Mouse (Mus musculus): ENCODE data around the gene Pi4kb.
"Not testable (repeated sequence)": the region's sequence is repeated elsewhere in the genome, so short reads cannot be mapped to it uniquely, and the experiment has no call there.

Pi4kb gene

DNA sequence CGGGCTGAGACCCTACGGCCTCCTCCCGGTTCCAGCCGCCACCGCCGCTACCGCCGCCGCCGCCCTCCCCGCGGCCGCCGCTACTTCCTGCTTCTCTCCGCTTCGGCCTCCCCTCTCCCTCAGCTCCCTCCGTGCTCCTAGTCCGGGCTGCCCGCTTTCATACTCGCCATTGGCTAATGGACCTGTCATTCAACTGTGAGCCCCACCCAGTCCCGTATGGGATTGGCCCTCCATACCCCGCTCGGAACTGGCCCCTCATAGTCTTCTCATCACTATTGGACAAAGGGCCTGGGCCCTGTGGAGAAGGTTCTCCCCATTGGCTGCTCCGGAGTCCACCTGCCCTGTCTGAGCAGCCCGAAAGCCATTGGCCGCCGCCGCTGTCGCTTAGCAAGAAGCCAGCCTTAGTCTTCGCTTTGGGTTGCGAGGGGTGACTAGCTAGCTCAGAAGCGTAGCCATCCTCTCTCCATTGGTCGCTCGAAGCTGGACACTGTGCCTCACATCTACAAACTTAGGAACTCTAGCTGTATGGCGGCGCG, 40.9 kb downstream of the Pi4kb start, which contains the start of gene Zfp687:
Zfp687 (minus strand) TSS at position 112 of the 536 bp plus-strand sequence.
- DNase-seq (ENCODE audit: low read depth): peak; percentile 98

DNA sequence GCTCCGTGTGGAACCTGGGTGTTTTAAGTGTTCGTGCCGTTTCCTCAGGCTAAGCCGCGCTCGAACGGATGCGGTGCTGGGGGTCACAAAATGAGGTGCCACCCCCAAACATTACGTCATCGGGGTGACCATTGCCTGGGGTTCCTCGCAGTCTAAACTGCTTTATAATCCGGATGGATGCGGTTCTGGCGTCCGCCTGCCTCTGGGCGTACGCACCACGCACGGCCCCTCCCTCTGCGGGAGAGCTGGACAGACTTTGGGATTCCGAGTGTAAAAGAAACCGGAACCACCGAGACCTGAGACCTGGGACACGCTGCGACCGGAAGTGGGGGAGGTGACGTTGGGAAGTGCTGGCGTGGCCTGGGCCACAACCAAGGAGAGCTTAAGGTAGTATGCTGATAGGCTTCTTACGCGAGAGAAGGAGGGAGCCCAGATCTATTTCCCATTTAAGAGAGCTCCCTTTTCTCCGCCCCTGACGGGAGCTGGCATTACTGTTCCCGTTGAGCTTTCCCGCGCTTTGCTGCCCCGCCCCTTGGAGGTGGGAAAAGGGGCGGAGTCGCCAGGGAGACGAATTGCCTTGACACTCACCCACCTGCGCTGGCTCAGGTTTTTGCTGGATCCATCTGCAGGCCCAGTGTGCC, 41.5 kb downstream of the Pi4kb start:
- DNase-seq (ENCODE audit: low read depth): peak; percentile 84

DNA sequence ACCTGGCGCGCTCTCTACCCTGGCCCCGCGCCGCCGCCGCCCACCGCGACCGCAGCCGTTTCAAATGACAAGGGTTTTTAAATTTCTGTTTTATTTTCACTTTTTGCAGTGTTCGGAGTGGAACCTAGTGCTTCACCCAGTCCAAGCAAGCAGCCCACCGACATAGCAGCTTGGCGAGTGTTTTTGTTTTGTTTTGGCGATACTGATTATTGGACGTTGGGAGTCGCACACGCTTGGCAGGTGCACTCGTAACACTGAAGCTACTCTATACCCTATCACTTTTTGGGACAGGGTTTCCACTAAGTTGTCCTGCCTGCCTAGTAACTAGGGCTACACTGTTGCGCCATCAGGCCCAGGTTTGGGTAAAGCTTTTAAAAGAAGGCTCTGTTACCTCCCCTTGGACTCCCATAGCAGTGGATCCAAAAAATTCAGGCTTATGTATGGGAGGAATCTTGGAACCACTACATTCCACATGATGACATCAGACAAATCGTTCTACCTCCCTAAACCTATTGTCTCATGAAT, 42.1 kb downstream of the Pi4kb start:
- no peak for DNase-seq (ENCODE audit: low read depth)

DNA sequence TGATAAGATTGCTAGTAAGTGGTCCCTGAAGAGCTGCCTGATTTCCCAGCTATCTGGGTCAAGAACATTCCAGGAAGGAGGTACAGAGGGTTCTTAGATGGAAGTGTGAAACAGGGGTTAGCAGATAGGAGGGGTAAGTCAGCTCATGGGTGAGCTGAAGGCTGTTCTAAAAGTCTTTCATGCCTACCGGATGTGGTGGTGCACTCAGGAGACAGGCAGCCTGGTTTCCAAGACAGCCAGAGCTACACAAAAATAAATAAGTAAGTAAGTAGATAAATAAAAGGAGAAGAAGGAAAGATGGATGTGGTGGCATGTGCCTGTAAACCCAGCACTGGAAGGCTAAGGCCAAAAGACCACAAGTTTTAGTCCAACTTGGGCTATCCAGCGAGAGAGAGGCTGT, 44.2 kb downstream of the Pi4kb start:
- DNase-seq (ENCODE audit: low read depth): no peak

DNA sequence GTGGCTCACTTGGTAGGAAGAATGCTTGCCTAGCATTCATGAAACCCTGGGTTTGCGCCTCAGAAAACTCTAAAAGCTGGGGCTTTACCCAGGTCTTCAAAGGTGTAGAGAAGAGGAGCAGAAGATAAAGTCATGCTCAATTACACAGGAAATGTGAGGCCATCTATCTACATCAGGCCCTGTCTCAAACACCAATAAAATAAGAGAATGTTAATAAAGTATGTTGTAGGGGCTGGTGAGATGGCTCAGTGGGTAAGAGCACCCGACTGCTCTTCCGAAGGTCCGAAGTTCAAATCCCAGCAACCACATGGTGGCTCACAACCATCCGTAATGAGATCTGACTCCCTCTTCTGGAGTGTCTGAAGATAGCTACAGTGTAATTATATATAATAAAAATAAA, 46.4 kb downstream of the Pi4kb start:
- not testable (repeated sequence) for DNase-seq (ENCODE audit: low read depth)

DNA sequence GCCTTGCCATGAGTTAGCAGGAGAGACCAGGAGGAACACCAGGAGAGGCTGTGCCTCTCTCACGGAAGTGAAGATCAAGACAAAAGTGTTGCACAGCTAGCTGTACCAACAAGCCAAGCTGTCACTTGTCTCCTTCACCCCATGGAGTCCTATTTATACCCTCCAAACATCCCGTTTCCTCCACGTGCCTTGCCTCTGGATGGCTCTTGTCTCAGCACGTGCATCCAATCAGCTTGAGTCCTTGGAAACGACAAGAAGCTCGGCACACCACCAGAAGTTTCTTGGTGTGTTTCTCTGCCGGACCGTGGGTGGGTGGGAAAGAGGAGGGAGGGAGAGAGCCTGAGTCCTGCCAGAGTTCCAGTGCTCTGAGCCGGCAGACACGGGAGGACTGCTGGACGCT, 50.0 kb downstream of the Pi4kb start:
- DNase-seq (ENCODE audit: low read depth): no peak

DNA sequence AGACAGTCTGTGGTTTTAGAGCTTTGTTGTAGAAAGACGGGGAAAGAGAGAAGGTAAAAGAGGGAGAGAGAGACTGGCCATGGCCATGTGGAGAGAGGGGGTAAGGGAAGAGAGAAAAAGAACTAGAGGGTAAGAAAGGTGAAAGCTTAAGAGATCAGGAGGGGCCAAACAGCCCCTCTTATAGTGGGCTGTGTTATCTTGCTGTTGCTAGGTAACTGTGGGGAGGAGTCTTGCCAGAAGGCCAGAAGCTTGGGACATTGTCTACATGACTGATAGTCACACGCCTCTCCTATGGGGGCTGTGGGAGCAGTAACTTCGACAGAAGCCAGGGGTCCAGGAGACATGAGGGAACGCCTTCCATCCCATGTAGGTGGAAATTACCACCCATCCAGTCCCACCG, 50.7 kb downstream of the Pi4kb start:
- no peak for DNase-seq (ENCODE audit: low read depth)

DNA sequence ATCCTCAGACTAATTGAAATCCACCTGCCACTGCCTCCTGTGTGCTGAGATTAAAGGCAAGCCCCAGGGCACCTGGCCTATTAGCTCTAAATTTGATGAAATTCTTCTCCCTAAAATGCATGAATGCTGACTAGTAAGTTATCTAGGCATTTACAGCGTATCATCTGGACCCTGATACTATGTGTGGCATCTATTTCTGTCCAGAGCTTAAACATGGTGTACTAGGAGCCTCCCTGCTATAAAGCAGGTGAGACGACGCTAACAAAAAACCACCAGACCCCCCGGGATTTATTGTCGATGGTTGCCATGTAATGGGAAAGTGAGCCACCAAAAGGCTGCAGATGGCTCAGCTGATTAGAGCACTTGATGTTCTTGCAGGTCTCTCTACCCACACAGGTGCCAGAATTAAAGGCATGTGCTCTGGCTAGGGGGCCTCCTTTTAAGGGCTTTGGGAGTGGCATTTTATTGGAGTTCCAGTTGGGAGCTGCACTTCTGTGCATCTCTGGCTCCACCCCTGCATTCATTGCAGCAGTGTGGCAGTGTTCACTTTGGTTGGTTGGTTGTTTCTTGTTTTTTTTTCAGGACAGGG, 52.6 kb downstream of the Pi4kb start:
- no peak for DNase-seq (ENCODE audit: low read depth)

DNA sequence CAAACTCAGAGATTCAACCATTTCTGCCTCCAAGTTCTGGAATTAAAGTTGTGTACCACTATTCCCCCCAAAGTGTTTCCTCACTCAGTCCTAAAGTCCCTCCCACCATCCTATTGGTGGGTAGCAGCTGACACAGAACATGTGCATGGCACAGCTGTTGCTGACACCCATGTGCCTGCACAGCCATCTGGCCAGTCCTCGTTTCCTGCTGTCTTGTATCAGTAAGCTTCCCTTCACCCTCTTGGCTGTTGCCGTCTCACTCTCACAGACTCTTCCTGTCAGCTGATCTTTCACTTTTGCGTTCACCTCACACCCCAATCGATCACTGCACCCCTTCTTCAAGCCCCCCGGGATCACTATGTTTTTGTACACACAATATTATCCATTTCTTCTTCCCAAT, 53.2 kb downstream of the Pi4kb start:
- no peak for DNase-seq (ENCODE audit: low read depth)

DNA sequence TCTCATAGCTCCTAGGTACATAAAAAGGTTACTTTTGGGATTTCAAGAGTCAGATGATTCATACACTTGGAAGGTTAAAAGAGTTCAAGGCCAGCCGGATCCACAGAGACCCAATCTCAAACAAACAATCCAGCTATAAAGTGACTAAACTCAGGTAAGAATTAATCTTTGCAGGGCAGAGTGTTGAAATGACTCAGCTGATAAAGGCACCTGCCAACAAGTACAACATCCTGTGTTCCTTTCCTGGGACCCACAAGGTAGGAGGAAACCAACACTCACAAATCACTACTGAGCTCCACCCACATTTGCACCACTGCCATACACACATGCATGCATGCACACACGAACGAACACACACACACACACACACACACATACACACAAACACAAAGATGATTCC, 54.1 kb downstream of the Pi4kb start:
- no peak for DNase-seq (ENCODE audit: low read depth)

DNA sequence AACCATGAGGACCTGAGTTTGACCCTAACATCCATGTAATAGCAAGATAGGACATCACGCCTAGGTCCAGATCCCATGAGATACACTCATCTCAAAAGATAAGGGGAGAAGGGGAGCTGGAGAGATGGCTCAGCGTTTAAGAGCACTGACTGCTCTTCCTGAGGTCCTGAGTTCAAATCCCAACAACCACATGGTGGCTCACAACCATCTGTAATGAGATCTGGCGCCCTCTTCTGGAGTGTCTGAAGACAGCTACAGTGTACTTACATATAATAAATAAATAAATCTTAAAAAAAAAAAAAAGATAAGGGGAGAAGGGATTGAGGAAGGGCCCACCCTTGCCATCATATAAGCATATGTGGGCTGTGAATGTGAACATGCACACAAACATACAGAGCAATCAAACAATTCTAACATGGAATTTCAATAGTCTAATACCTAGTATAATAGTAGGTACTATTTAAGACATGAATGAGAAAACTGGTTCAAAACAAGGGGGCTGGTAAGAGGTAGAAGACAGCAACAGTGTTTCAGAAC, 54.8 kb downstream of the Pi4kb start:
- not testable (repeated sequence) for DNase-seq (ENCODE audit: low read depth)

DNA sequence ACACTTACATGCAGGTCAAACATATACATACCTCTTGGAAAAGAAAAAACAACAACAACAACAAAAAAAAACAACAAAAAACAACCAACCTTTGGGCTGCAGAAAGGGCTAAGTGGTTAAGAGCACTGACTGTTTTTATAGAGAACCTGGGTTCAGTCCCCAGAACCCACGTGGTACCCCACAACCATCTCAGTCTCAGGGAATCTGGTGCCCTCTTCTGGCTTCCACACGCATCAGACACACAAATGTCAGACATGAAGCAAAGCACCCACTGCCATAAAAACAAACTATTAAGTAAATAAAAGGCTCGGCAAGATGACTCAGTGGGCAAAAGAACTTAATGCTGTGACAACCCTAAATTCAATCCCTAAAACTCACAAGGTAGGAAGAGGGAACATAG, 55.4 kb downstream of the Pi4kb start:
- no peak for DNase-seq (ENCODE audit: low read depth)

DNA sequence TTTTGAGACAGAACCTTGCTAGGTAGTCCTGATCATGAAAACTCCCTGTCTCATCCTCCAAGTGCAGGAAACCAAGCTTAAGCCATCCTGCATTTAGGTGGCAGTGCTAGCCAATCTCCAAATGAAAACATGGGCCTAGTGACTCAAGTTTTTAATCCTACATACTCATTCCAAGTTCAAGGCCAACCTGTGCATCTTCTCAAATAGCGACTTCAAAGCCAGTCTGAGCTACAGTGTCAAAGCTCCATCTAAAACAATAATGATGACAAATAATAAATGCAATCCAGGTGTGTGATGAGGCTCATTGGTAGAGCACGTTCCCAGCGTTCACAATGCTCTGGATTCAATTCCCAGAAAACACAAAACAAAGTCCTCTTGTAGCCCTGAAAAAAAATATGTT, 67.1 kb downstream of the Pi4kb start:
- no peak for DNase-seq (ENCODE audit: low read depth)

DNA sequence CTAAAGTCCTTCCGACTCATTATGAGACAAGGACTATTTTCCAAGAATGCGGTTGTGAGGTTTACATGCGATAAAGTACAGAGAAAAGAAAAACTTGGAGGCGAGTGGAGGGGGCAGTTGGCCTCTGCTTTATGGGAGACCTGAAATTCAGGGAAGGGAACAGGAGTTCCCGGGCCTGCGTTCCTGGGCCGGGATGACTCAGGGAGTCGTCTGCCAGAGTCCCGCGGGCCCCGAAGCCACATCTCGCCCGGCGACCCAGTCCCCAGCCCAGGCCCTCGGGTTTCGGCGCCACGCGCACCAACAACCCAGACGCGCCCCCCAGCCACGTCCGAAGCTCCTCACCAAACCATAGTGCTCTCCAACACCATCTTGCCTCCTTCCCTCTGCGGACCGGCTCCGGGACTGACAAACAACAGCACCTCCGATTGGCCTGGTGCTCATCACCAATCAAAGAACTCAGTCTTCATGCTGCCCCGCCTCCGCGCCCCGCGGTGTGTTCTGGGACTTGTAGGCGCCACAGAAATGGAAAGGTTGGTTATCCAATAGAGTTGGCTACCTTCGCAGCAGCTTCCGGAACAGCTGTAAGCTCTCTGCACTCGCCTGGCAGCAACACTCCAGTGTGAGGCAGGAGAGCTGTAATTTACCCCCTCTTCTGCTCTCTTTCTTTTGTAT, 67.8 kb downstream of the Pi4kb start, which contains the start of gene Psmd4:
Psmd4 (minus strand) TSS at position 449 of the 672 bp plus-strand sequence.
- DNase-seq (ENCODE audit: low read depth): peak; percentile 93

DNA sequence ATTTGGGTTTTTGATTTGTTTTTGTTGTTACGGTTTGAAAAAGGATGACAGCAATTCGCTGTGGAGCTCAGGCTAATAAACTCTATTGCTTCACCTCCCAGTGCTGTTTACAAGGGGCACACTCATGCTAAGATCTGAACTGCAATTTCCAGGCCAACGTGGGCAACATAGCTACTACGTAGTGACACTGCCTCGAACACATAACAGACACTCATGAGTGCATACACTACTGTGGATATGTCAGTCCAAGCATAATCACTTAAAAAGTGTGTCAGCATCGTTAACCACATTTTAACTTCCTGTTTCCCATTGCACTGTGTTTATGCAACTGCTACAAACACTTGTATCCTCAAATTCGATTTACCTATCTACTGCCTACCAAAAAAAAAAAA, 68.3 kb downstream of the Pi4kb start:
- DNase-seq (ENCODE audit: low read depth): no peak

DNA sequence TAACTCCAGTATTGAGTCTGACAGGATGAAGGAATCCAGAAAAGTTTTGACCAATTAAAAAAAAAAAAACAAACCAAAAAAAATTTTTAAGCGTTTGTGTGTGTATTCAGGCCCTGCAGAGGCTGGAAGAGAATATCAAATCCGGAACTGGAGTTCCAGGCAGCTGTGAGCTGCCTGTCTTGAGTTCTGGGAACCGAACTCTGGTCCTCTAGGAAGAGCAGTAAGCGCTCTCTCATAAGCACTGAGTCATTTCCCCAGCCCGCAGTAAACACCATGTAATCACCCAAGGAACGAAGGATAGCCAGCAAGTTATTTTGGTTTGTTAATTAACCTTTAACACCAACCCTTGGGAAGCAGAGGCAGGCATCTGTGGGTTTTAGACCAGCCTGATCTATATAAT, 68.7 kb downstream of the Pi4kb start:
- DNase-seq (ENCODE audit: low read depth): no peak

DNA sequence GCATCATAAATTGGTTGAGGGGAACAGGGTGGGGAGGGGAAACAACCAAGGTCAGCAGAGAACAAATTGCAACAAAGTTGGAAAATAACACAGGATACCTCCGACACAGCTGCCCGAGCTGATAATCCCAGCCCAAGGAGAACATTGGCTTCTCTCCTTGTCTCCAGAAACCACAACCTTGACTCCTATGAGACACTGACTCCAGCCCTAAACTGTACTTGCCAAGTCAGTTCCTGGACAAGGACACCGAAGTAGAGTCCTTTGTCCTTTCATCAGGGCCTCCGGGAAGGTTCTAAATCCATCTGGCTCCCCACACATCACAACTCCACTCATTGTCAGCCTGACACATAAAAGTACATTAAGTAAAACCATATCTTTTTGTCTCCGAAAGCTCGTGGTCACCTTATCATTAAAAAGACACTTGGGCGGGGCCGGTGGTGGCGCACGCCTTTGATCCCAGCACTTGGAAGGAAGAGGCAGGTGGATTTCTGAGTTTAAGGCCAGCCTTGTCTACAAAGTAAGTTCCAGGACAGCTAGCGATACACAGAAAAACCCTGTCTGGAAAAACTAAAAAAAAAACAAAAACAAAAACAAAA, 72.0 kb downstream of the Pi4kb start:
- DNase-seq (ENCODE audit: low read depth): no peak

DNA sequence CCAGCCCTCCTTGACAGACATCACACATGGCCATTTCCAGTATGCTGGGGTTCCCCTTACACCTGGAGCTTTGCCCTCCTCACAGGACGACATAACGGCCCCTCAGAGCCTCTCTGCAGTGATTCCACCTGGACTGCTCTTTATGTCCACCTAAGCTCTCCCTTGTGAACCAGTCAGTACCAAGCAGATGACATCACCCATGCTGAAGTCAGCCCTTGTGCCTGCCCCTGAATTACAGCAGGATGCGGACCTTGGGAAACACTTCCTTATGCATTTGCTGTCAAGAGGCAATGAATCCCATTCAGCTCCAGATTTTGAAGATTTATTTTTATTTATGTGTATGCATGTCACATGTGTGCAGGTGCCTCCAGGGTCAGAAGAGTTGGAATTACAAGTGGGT, 73.4 kb downstream of the Pi4kb start:
- DNase-seq (ENCODE audit: low read depth): no peak

DNA sequence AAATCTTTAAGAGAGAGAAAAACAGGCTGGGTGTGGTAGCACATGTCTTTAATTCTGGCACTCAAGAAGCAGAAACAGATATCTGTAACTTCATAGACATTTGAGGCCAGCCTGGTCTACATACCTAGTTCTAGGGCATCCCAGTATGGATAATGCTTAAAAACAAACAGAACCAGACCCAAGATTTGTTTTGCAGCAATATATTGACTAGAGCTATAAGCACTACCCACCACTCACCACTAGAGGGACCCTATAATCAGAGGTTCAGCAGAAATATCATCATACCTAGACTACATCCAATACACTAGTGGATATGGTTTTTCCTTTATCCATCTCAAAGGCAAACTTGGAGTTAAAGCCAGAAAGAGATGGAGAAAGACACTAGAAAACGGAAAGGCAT, 78.4 kb downstream of the Pi4kb start:
- no peak for DNase-seq (ENCODE audit: low read depth)

DNA sequence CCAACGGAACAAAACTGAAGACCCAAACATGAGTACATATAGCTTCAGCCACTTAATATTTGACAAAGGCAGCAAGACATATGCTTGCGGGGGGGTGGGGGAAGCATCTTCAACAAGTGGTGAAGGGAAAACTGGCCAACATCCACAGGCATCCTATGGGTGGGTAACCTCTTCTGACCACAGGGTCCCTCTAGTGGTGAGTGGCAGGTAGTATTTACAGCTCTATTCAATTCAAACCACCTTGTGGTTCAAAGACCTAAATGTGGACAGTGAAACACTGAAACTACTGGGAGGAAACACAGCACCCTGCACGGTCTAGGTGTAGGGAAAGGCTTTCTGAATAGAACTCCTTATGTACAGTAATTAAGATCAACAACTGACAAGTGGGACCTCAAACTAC, 79.2 kb downstream of the Pi4kb start:
- DNase-seq (ENCODE audit: low read depth): no peak

DNA sequence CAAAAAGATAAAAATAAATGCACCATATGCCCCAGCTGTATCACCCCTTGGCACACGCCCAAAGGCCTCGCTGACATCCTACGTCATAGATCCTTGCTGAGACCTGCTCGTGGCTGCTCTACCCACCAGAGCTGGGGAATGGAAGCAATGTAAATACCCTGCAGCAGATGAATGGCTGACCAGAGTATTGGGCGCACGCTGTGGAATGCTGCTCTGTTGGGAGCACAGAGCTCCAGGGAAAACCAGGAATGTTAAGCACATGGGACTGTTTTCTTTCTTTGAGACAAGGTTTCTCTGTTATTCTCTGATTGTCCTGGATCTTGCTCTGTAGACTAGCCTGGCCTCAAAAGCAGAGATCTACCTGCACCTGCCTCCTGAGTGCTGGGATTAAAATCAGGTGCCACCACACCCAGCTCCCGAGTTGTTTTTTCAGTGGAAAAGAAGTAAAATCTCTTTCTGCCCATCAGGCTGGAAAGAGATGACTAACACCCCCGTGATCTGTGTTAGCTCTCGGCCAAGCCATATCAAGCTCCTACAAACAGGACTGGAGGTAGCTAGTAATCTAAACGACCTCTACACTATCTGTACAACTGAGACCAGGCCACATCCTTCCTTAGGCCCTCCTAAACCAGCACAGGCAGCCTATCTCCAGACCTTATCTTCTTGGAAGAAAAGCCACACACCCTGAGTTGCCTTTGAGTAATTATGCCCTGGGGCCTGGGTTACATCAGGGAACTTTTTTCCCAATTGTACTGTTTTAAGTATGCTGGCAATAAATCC, 80.1 kb downstream of the Pi4kb start:
- no peak for DNase-seq (ENCODE audit: low read depth)

DNA sequence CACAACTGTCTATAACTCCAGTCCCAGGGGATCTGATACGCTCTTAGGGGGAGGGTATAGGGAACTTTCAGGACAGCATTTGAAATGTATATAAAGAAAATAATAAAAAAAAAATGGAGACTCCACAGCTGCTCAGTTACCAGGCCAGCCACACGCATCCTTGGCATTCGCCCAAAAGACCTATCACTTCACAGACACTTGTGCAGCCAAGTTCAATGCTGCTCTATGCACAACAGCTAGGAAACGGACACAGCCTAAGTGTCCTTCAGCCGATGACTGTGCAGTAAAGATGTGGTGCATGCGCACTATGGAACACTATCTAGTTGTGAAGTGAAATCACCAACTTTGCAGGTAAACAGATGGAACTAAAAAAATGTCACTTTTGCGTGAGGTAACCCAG, 81.7 kb downstream of the Pi4kb start:
- DNase-seq (ENCODE audit: low read depth): no peak

All from fibroblast of lung, adult 2 months (primary cell).